Mouse (Mus musculus): ENCODE results near the gene L3mbtl4. TPM values are rescaled to one million over a fixed set of nuclear protein-coding genes. Genes with fewer than 3 reads are reported as not detected.
A peak's percentile ranks its signal among the peaks of the same experiment; 100 is the strongest.

L3mbtl4 gene
- polyA plus RNA-seq, 1 experiment from 2014 or later: 0.84 TPM

- ATAC-seq (ENCODE audit: low FRiP score, low TSS enrichment): no peak
- no peak overlapping the region for H3K27ac ChIP-seq (ENCODE audit: low read length)
- 80% methylated on average over 4 of the region's 4 CpGs for WGBS
These were observed 14.5 kb downstream of the L3mbtl4 start for GRCm38 (mm10) chr17:68288094-68288493.

GRCm38 (mm10) chr17:68288699-68289098 is 15.1 kb downstream of the L3mbtl4 start:
- Histone ChIP-seq H3K4me1 (ENCODE audit: insufficient read depth, low read length) (no peaks in the 10 kb centered on the region), H3K4me2 (replicated peaks; ENCODE audit: low read depth, low read length) (no peak overlapping the region), H3K27ac (ENCODE audit: low read length) (no peak overlapping the region), H3K4me3 (ENCODE audit: low read length) (no peak overlapping the region), H3K9me3 (ENCODE audit: low read length) (no peaks in the 10 kb centered on the region), H3K36me3 (ENCODE audit: insufficient read depth, low read length) (no peaks in the 10 kb centered on the region), H3K9ac (replicated peaks; ENCODE audit: low read length) (no peak overlapping the region), H3K27me3 (ENCODE audit: insufficient read depth, low read length) (no peaks in the 10 kb centered on the region)
- WGBS: 67% methylated on average over 8 of the region's 8 CpGs
- peak; percentile 46; the same call in 1 of the 2 replicates for ATAC-seq (ENCODE audit: low FRiP score, low TSS enrichment)

More at GRCm38 (mm10) chr17:68288094-68288493, 14.5 kb downstream of the L3mbtl4 start:
- H3K9ac ChIP-seq (replicated peaks; ENCODE audit: low read length): no peak overlapping the region
- H3K9me3 ChIP-seq (ENCODE audit: low read length): no peaks in the 10 kb centered on the region
- no peaks in the 10 kb centered on the region for H3K36me3 ChIP-seq (ENCODE audit: insufficient read depth, low read length)
- no peak overlapping the region for H3K4me2 ChIP-seq (replicated peaks; ENCODE audit: low read depth, low read length)
- H3K4me3 ChIP-seq (ENCODE audit: low read length): no peak overlapping the region
- H3K4me1 ChIP-seq (ENCODE audit: insufficient read depth, low read length): no peaks in the 10 kb centered on the region
- H3K27me3 ChIP-seq (ENCODE audit: insufficient read depth, low read length): no peaks in the 10 kb centered on the region

- 57% methylated on average over 9 of the region's 9 CpGs for WGBS
- no peak overlapping the region for H3K9ac ChIP-seq (replicated peaks; ENCODE audit: low read length)
- ATAC-seq (ENCODE audit: low FRiP score, low TSS enrichment): no peak
- no peaks in the 10 kb centered on the region for H3K36me3 ChIP-seq (ENCODE audit: insufficient read depth, low read length)
- H3K4me2 ChIP-seq (replicated peaks; ENCODE audit: low read depth, low read length): no peak overlapping the region
- no peaks in the 10 kb centered on the region for H3K27me3 ChIP-seq (ENCODE audit: insufficient read depth, low read length)
- H3K4me3 ChIP-seq (ENCODE audit: low read length): no peak overlapping the region
- H3K9me3 ChIP-seq (ENCODE audit: low read length): 0 out of 2 replicates have a peak, but pooled peaks cover 10% of the 10 kb centered on the region
- no peaks in the 10 kb centered on the region for H3K4me1 ChIP-seq (ENCODE audit: insufficient read depth, low read length)
- no peak overlapping the region for H3K27ac ChIP-seq (ENCODE audit: low read length)
These were observed 18.2 kb downstream of the L3mbtl4 start for GRCm38 (mm10) chr17:68291713-68292364.

- Histone ChIP-seq H3K9me3 (ENCODE audit: low read length) (no peaks in the 10 kb centered on the region), H3K27me3 (ENCODE audit: insufficient read depth, low read length) (no peaks in the 10 kb centered on the region), H3K36me3 (ENCODE audit: insufficient read depth, low read length) (no peaks in the 10 kb centered on the region), H3K4me3 (ENCODE audit: low read length) (no peak overlapping the region), H3K4me1 (ENCODE audit: insufficient read depth, low read length) (no peaks in the 10 kb centered on the region), H3K4me2 (replicated peaks; ENCODE audit: low read depth, low read length) (no peak overlapping the region), H3K9ac (replicated peaks; ENCODE audit: low read length) (no peak overlapping the region), H3K27ac (ENCODE audit: low read length) (no peak overlapping the region)
- no peak for ATAC-seq (ENCODE audit: low FRiP score, low TSS enrichment)
- 84% methylated on average over 6 of the region's 6 CpGs for WGBS
These were observed 34.8 kb downstream of the L3mbtl4 start for GRCm38 (mm10) chr17:68308381-68308780.

- Histone ChIP-seq H3K36me3 (ENCODE audit: insufficient read depth, low read length) (no peaks in the 10 kb centered on the region), H3K9ac (replicated peaks; ENCODE audit: low read length) (no peak overlapping the region), H3K27me3 (ENCODE audit: insufficient read depth, low read length) (no peaks in the 10 kb centered on the region), H3K9me3 (ENCODE audit: low read length) (no peaks in the 10 kb centered on the region), H3K4me1 (ENCODE audit: insufficient read depth, low read length) (no peaks in the 10 kb centered on the region), H3K4me3 (ENCODE audit: low read length) (no peak overlapping the region), H3K4me2 (replicated peaks; ENCODE audit: low read depth, low read length) (no peak overlapping the region), H3K27ac (ENCODE audit: low read length) (no peak overlapping the region)
- no peak for ATAC-seq (ENCODE audit: low FRiP score, low TSS enrichment)
- WGBS: 74% methylated on average over 5 of the region's 5 CpGs
These were observed 38.8 kb downstream of the L3mbtl4 start for GRCm38 (mm10) chr17:68312286-68312927.

- no peak for ATAC-seq (ENCODE audit: low FRiP score, low TSS enrichment)
- no peaks in the 10 kb centered on the region for H3K27me3 ChIP-seq (ENCODE audit: insufficient read depth, low read length)
- H3K27ac ChIP-seq (ENCODE audit: low read length): no peak overlapping the region
- no peaks in the 10 kb centered on the region for H3K36me3 ChIP-seq (ENCODE audit: insufficient read depth, low read length)
- WGBS: 86% methylated on average over 8 of the region's 8 CpGs
- H3K9ac ChIP-seq (replicated peaks; ENCODE audit: low read length): no peak overlapping the region
- no peak overlapping the region for H3K4me2 ChIP-seq (replicated peaks; ENCODE audit: low read depth, low read length)
- H3K4me3 ChIP-seq (ENCODE audit: low read length): no peak overlapping the region
- no peaks in the 10 kb centered on the region for H3K4me1 ChIP-seq (ENCODE audit: insufficient read depth, low read length)
- H3K9me3 ChIP-seq (ENCODE audit: low read length): no peaks in the 10 kb centered on the region
These were observed 47.3 kb downstream of the L3mbtl4 start for GRCm38 (mm10) chr17:68320940-68321339.

GRCm38 (mm10) chr17:68322607-68323006 is 49.0 kb downstream of the L3mbtl4 start:
- H3K27me3 ChIP-seq (ENCODE audit: insufficient read depth, low read length): no peaks in the 10 kb centered on the region
- no peaks in the 10 kb centered on the region for H3K9me3 ChIP-seq (ENCODE audit: low read length)
- H3K9ac ChIP-seq (replicated peaks; ENCODE audit: low read length): no peak overlapping the region
- no peaks in the 10 kb centered on the region for H3K36me3 ChIP-seq (ENCODE audit: insufficient read depth, low read length)
- ATAC-seq (ENCODE audit: low FRiP score, low TSS enrichment): no peak
- WGBS: 62% methylated on average over 3 of the region's 3 CpGs
- no peak overlapping the region for H3K27ac ChIP-seq (ENCODE audit: low read length)
- no peaks in the 10 kb centered on the region for H3K4me1 ChIP-seq (ENCODE audit: insufficient read depth, low read length)
- H3K4me2 ChIP-seq (replicated peaks; ENCODE audit: low read depth, low read length): no peak overlapping the region
- no peak overlapping the region for H3K4me3 ChIP-seq (ENCODE audit: low read length)

GRCm38 (mm10) chr17:68332225-68332624 is 58.6 kb downstream of the L3mbtl4 start:
- H3K27me3 ChIP-seq (ENCODE audit: insufficient read depth, low read length): no peaks in the 10 kb centered on the region
- H3K36me3 ChIP-seq (ENCODE audit: insufficient read depth, low read length): no peaks in the 10 kb centered on the region
- no peak overlapping the region for H3K27ac ChIP-seq (ENCODE audit: low read length)
- no peak for ATAC-seq (ENCODE audit: low FRiP score, low TSS enrichment)
- no peaks in the 10 kb centered on the region for H3K4me1 ChIP-seq (ENCODE audit: insufficient read depth, low read length)
- WGBS: 80% methylated on average over 5 of the region's 5 CpGs
- no peak overlapping the region for H3K4me2 ChIP-seq (replicated peaks; ENCODE audit: low read depth, low read length)
- no peaks in the 10 kb centered on the region; the same call in 1 of the 2 replicates for H3K9me3 ChIP-seq (ENCODE audit: low read length)
- H3K9ac ChIP-seq (replicated peaks; ENCODE audit: low read length): no peak overlapping the region
- H3K4me3 ChIP-seq (ENCODE audit: low read length): no peak overlapping the region

GRCm38 (mm10) chr17:68333382-68333781 is 59.8 kb downstream of the L3mbtl4 start:
- H3K9ac ChIP-seq (replicated peaks; ENCODE audit: low read length): no peak overlapping the region
- H3K9me3 ChIP-seq (ENCODE audit: low read length): no peaks in the 10 kb centered on the region; the same call in 1 of the 2 replicates
- no peak overlapping the region for H3K4me3 ChIP-seq (ENCODE audit: low read length)
- no peaks in the 10 kb centered on the region for H3K27me3 ChIP-seq (ENCODE audit: insufficient read depth, low read length)
- no peaks in the 10 kb centered on the region for H3K4me1 ChIP-seq (ENCODE audit: insufficient read depth, low read length)
- no peak overlapping the region for H3K27ac ChIP-seq (ENCODE audit: low read length)
- ATAC-seq (ENCODE audit: low FRiP score, low TSS enrichment): no peak
- 36% methylated on average over 3 of the region's 3 CpGs for WGBS
- H3K36me3 ChIP-seq (ENCODE audit: insufficient read depth, low read length): no peaks in the 10 kb centered on the region
- H3K4me2 ChIP-seq (replicated peaks; ENCODE audit: low read depth, low read length): no peak overlapping the region

- Histone ChIP-seq H3K9ac (replicated peaks; ENCODE audit: low read length) (no peak overlapping the region), H3K36me3 (ENCODE audit: insufficient read depth, low read length) (no peaks in the 10 kb centered on the region), H3K4me3 (ENCODE audit: low read length) (no peak overlapping the region), H3K27ac (ENCODE audit: low read length) (no peak overlapping the region), H3K4me1 (ENCODE audit: insufficient read depth, low read length) (no peaks in the 10 kb centered on the region), H3K4me2 (replicated peaks; ENCODE audit: low read depth, low read length) (no peak overlapping the region), H3K9me3 (ENCODE audit: low read length) (no peaks in the 10 kb centered on the region), H3K27me3 (ENCODE audit: insufficient read depth, low read length) (no peaks in the 10 kb centered on the region)
- no peak for ATAC-seq (ENCODE audit: low FRiP score, low TSS enrichment)
- WGBS: 67% methylated on average over 3 of the region's 3 CpGs
These were observed 65.4 kb downstream of the L3mbtl4 start for GRCm38 (mm10) chr17:68338917-68339553.

Data from kidney, embryonic 16.5 days (tissue).